Mouse (Mus musculus) right cerebral cortex, postnatal 14 days (tissue): ENCODE results near the gene P2ry14.

Experiments used
- DNase-seq: peaks from one replicate; pipeline ENCODE4 v3.0.0; 2022

The P2ry14 gene

DNA sequence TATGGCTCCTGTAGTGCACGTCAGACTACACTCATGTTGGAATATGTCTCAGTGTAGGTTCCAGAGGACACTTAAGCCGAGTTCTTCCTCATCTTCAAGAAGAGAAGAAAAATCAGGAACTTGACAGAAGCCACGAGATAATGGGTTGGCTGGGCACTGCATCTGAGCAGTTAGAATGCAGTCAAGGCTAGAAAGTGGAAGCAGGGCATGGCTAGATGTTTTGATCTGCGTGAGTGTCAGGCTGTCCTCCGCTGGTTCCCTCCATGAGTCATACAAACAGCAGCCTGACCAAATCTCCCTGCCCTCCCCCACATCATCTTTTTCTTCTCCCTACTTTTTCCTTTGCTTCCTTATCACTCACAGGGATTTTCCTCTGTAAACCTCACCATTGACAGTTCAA lies at the start of gene P2ry14:
P2ry14 (minus strand) TSS at position 195 of the 400 bp plus-strand sequence.
- DNase-seq = no peak

DNA sequence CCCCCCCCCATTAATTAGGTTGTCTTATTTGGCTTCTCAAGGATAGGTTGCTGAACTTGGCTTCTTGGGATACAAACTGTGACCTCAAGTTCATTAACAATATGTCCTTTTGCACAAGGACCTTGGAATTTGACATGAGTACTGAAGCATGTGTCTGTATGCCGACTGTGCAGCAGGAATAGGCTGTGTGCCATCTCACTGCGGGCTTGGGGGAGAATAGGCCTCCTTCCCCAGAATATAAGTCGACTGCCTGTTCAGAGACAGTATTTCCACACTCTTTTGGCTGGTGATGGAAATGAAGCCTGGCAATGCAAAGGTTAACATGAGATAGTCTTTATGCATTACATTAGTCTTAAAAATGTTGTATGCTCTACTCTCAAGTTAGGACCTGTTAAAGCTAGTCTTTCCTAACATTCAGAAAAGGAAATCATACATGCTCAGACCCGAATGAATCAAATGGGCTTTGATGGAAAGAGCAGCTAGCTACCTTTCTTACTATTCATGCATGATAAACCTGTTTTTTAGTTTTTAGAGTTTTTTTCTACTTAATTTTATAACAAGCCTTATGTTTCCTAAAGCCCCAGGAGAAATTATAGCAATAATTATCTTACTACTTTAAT lies 44.0 kb upstream of the P2ry14 start:
- DNase-seq = no peak

DNA sequence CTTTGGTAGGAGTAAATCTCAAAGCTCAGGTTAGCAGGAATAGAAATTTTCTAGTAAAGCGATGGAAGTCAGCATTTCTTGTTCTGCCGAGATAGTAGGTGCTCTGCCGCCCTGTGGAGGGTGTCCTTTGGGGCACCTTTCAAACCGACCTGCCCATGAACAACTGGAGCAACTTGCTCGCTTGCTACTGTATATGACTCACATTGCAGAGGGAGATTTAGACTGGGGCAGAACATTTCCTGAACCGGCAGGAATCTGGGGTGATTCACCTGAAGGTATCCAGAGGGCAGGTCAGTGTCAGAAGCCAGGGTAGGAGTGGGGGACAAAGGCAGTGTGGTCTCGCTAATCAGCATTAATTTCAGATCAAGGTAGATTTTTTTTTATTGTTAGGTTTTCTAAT lies 41.5 kb upstream of the P2ry14 start, which contains the start of gene Gpr87:
Gpr87 (minus strand) TSS at position 167 of the 400 bp plus-strand sequence.
- no peak for DNase-seq

DNA sequence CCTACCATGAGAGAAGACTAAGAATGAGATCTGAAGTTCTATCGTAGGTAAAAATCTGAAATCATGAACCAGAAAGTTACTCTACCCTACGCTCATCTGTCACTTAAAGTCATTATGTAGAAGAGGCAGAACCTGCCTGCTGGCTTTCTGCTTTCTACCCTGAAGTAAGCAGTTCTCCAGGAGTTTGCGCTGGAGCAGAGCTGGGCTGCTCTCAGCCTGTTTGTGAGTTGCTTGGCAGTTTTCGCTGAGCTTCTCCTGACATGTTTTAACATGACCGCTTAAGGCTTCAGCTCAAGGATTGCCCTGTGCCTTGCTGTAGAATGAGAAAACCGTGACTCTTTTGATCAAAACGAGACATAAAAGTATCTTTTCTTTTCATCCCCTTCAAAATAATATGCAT lies 40.7 kb upstream of the P2ry14 start:
- DNase-seq = no peak

GRCm38 (mm10) chr3:59191674-59192073 lies 38.3 kb upstream of the P2ry14 start:
- DNase-seq = no peak

GRCm38 (mm10) chr3:59187336-59187735 lies 33.9 kb upstream of the P2ry14 start:
- DNase-seq = no peak

GRCm38 (mm10) chr3:59185662-59186061 lies 32.2 kb upstream of the P2ry14 start:
- DNase-seq = no peak

- DNase-seq = no peak
Observed at GRCm38 (mm10) chr3:59182129-59182528, 28.7 kb upstream of the P2ry14 start.

- DNase-seq = no peak
Observed at GRCm38 (mm10) chr3:59181134-59181533, 27.7 kb upstream of the P2ry14 start.

- DNase-seq = no peak
Observed at GRCm38 (mm10) chr3:59176871-59177270, 23.5 kb upstream of the P2ry14 start.

DNA sequence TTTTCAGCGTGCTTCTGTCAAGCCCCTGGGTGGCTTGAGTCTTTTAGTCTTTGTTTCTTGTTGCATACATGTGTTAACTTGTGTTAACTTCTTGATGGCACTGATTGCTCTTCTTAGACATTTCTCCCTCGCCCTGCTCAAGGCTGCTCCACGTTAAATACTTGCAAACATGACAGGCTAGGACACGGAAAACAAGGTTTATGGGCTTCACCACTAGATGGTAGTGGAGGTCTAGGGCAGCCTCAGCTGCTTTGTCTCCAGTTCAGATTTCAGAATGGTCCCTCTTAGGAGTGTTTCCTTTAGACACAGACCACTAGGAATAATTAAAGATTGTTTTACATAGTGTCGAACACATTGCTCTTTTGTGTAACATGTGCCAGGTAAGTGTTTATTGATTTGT lies 21.8 kb upstream of the P2ry14 start:
- DNase-seq = peak; percentile 47

- DNase-seq = no peak
Observed at GRCm38 (mm10) chr3:59174426-59175154, 21.2 kb upstream of the P2ry14 start.

DNA sequence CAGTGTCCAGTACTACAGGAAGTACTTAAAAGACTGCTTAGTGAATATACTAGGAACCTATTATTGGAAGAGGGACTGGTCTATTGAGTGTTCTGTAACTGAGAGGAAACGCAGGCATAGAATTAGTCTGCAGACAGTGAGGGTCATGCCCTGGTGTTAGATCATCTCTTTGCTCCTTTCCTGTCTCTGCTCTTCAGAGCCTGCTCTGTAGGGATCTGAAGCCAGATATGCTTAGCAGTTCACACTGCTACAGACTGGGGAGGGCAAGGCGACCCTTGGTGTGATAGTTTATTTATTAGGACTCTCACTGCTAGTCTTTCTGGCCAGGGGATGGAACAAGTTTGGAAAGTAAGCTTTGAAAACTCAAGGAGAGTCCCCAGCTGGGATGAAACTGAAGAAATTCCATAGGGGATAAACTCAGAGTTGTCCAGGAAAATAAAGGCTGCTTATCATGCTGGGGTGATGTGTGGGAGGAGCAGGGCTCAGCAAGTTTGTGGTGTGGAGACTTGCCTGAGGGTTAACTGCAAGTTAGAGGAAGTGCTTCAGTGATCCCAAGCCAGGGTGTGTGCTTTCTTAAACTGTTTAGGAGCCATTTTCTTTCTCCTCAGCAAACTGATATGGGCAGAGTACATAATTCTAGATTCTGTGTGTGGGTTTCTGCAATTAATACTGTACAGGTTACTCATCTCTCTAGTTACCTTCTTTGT lies 16.7 kb upstream of the P2ry14 start:
- DNase-seq = no peak

DNA sequence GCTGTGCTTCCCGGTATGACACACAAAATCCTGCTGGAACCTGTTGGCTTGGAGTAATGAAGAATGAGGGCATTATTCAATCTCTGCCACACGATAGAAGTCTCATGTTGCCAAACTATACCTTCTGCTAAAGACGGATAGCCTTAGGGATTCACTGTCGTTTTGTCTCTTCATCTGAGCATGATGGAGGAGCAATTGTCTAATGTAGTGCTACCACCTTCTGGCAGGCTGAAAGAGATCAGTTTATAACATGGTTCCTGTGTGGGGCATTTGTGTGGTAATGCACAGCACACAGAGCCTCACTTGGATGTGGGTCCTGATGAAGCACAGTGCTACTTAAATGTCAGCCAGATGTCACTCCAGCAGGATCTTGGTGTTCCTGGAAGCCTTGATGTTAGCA lies 15.8 kb upstream of the P2ry14 start:
- DNase-seq = no peak

GRCm38 (mm10) chr3:59168476-59168875 lies 15.1 kb upstream of the P2ry14 start:
- no peak for DNase-seq

DNA sequence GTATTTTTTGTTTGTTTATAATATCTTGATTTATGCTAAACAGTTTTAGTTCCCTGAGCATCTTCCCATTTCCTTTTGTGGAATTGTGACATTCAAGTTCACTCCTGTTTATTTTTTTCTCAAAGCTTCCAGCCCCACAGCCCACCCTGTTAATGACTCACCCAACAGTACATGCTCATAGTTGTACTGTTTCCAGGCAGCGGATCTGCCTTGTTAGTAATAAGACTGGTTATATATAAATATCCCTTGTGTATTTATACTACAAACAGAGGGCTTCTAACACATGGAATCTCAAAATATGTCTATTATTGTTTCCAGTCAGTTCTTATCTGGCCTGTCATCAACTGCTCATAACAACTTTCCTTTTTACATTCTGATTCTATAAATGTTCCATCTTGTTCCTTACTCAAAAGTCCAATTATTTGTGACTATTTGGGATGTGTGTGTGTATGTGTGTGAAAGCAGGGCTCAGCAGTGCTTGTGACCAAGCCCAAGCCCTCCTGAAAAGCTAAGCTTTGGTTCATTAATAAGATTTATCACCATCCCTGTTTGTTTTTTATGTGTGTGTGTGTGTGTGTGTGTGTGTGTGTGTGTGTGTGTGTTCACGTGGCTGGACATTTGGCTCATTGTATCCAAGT lies 14.1 kb upstream of the P2ry14 start:
- DNase-seq = no peak

- DNase-seq = no peak
Observed at GRCm38 (mm10) chr3:59160465-59160864, 7.0 kb upstream of the P2ry14 start.

- no peak for DNase-seq
Observed at GRCm38 (mm10) chr3:59157048-59157447, 3.6 kb upstream of the P2ry14 start.

DNA sequence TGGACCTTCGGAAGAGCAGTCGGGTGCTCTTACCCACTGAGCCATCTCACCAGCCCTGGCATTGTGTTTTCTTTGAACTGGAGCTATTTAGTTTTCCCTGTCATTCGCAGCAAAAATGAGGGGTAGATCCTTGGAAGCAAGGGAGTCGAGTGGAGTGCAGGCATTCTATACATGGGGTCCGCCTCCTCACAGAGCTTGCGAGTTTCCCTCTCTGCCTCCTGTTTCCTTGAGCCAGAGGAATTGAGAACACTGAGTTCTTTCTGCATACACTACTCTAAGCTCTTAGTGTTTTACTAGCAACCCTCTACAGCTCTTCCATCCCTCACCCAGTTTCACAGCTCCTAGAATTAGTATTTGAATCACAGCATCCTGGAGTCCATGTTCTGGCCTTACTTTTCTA lies 2.0 kb upstream of the P2ry14 start:
- no peak for DNase-seq

- DNase-seq = no peak
Observed at GRCm38 (mm10) chr3:59154888-59155287, 1.5 kb upstream of the P2ry14 start.

DNA sequence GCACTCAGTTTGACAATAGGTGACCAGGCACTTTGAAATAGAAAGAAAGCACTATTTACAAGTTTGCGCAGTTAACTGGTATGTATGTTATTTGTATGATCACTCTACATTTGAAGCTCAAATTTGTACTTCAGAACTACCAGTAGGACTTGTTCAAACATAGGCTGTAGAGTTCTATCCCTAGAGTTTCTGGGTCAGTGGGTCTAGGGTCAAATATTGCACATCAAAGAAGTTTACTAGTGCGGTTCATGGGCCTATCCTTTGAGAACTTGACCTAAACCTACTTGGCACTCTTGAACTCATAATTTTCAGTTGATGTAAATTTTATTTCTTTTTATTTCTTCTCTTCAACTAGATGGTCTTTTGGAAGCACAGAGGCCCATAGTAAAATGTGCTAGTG lies 2.8 kb downstream of the P2ry14 start:
- no peak for DNase-seq

GRCm38 (mm10) chr3:59149646-59150045 lies 3.8 kb downstream of the P2ry14 start:
- no peak for DNase-seq

DNA sequence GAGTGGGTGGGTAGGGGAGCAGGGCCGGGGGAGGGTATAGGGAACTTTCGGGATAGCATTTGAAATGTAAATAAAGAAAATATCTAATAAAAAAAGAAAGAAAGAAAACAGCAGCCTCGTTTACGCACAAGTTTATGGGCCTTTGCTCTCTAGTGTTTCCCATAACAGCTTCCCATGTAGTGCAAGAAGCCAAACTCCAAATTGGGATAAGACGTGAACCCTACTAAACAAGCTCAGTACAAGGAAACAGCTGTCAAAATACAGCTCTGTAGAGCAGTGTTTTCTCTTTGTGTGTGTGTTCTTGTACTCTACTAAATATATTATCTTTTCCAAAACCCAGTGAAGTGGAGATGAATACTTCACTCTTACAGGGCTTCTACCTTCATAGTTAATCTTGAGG lies 8.2 kb downstream of the P2ry14 start:
- no peak for DNase-seq
